Mouse (Mus musculus) MEL (cell line): ENCODE measurements around the gene Higd2a. TPM values are rescaled to one million over a fixed set of nuclear protein-coding genes. Genes with fewer than 3 reads are reported as not detected.

Source experiments
- DNase-seq: peaks from one replicate; pipeline ENCODE4 v3.0.0; 2011; ENCODE audit warnings: low read depth, low spot score
- H3K27ac ChIP-seq: 2 replicates; pipeline ENCODE4 v1.5.1; 2012; ENCODE audit warnings: low read depth, mild to moderate bottlenecking, control low read depth, low read length, moderate library complexity; ENCODE audit not compliant: control insufficient read depth
- H3K27me3 ChIP-seq, 2 experiments: fragments of 150-350 bp in 1 of 2; sonication (generic) in 1 of 2; 2 replicates each; pipeline ENCODE4 v1.6.1; 2012; ENCODE audit warnings: low read length in 2 of 2, mild to moderate bottlenecking in 2 of 2, improper control_type of control experiment in 1 of 2, moderate library complexity in 1 of 2; ENCODE audit not compliant: insufficient read depth in 2 of 2, control insufficient read depth in 1 of 2
- H3K36me3 ChIP-seq, 2 experiments: 2 replicates each; pipeline ENCODE4 v1.6.1; 2012 to 2014; ENCODE audit warnings: low read length in 2 of 2, improper control_type of control experiment in 1 of 2, inconsistent platforms in 1 of 2, mild to moderate bottlenecking in 1 of 2; ENCODE audit not compliant: insufficient read depth in 2 of 2, control insufficient read depth in 1 of 2
- H3K4me1 ChIP-seq, 2 experiments: fragments of 150-350 bp in 1 of 2; sonication (generic) in 1 of 2; 2 replicates each; pipeline ENCODE4 v1.6.1; 2012; ENCODE audit warnings: low read length in 2 of 2, improper control_type of control experiment in 1 of 2, mild to moderate bottlenecking in 1 of 2; ENCODE audit not compliant: insufficient read depth in 2 of 2, control insufficient read depth in 1 of 2
- H3K4me3 ChIP-seq, 2 experiments: fragments of 150-350 bp in 1 of 2; sonication (generic) in 1 of 2; 2 replicates each; pipeline ENCODE4 v1.5.1; 2012; ENCODE audit warnings: low read depth in 2 of 2, low read length in 2 of 2, mild to moderate bottlenecking in 2 of 2, moderate library complexity in 2 of 2, control low read depth in 1 of 2, improper control_type of control experiment in 1 of 2; ENCODE audit not compliant: control insufficient read depth in 1 of 2, insufficient read depth in 1 of 2
- H3K79me2 ChIP-seq: 2 replicates; pipeline ENCODE4 v1.6.1; 2012; ENCODE audit warnings: mild to moderate bottlenecking, low read length, moderate library complexity; ENCODE audit not compliant: control insufficient read depth, poor library complexity, insufficient read depth
- H3K9ac ChIP-seq: 2 replicates; pipeline ENCODE4 v1.6.1; 2012; ENCODE audit warnings: low read depth, mild to moderate bottlenecking, control low read depth, low read length, moderate library complexity; ENCODE audit not compliant: control insufficient read depth, poor library complexity, severe bottlenecking
- H3K9me3 ChIP-seq: fragments of 150-350 bp; sonication (generic); replicated peaks from 2 replicates; pipeline ENCODE4 v1.6.1; 2012; ENCODE audit warnings: mild to moderate bottlenecking, low read length, improper control_type of control experiment, moderate library complexity; ENCODE audit not compliant: insufficient read depth
- BHLHE40 ChIP-seq: IDR thresholded peaks from 2 replicates; pipeline ENCODE4 v1.6.1; 2012; ENCODE audit warnings: low read depth, mild to moderate bottlenecking, inconsistent platforms, low read length, improper control_type of control experiment, borderline replicate concordance
- E2F4 ChIP-seq: IDR thresholded peaks from 2 replicates; pipeline ENCODE4 v1.6.1; 2011; ENCODE audit warnings: low read depth, low read length, improper control_type of control experiment, borderline replicate concordance
- EP300 ChIP-seq, 2 experiments: IDR thresholded peaks; 2 replicates each; pipeline ENCODE4 v1.6.1; 2011; ENCODE audit warnings: improper control_type of control experiment in 2 of 2, low read length in 2 of 2, low read depth in 1 of 2, mild to moderate bottlenecking in 1 of 2
- ETS1 ChIP-seq: IDR thresholded peaks from 2 replicates; pipeline ENCODE4 v1.6.1; 2012; ENCODE audit warnings: low read depth, mild to moderate bottlenecking, inconsistent platforms, low read length, improper control_type of control experiment, moderate library complexity
- HCFC1 ChIP-seq: IDR thresholded peaks from 2 replicates; pipeline ENCODE4 v1.6.1; 2012; ENCODE audit warnings: low read depth, mild to moderate bottlenecking, inconsistent platforms, low read length, improper control_type of control experiment, moderate library complexity
- KAT2A ChIP-seq: conservative IDR thresholded peaks from 2 replicates; pipeline ENCODE4 v1.6.1; 2012; ENCODE audit warnings: low read depth, low read length, improper control_type of control experiment, inconsistent platforms
- MAX ChIP-seq: IDR thresholded peaks from 2 replicates; pipeline ENCODE4 v1.6.1; 2011; ENCODE audit warnings: low read length, improper control_type of control experiment
- NRF1 ChIP-seq: IDR thresholded peaks from 2 replicates; pipeline ENCODE4 v1.6.1; 2014; ENCODE audit warnings: low read depth, mild to moderate bottlenecking, inconsistent platforms, low read length, improper control_type of control experiment, moderate library complexity; ENCODE audit not compliant: poor library complexity, insufficient read depth, severe bottlenecking
- POLR2A ChIP-seq, 2 experiments: IDR thresholded peaks; 2 replicates each; pipeline ENCODE4 v1.6.1; 2011 to 2012; ENCODE audit warnings: low read length in 2 of 2, mild to moderate bottlenecking in 2 of 2, control low read depth in 1 of 2, improper control_type of control experiment in 1 of 2, low read depth in 1 of 2, moderate library complexity in 1 of 2; ENCODE audit not compliant: control insufficient read depth in 1 of 2, insufficient read depth in 1 of 2, poor library complexity in 1 of 2
- POLR2AphosphoS2 ChIP-seq: IDR thresholded peaks from 2 replicates; pipeline ENCODE4 v1.6.1; 2011; ENCODE audit warnings: low read length, improper control_type of control experiment
- SMC3 ChIP-seq: IDR thresholded peaks from 2 replicates; pipeline ENCODE4 v1.6.1; 2011; ENCODE audit warnings: low read depth, low read length, improper control_type of control experiment
- TBP ChIP-seq: IDR thresholded peaks from 2 replicates; pipeline ENCODE4 v1.8.0; 2011; ENCODE audit warnings: low read depth, low read length, improper control_type of control experiment
- USF2 ChIP-seq, 2 experiments: IDR thresholded peaks; 2 replicates each; pipeline ENCODE4 v1.6.1; 2011 to 2012; ENCODE audit warnings: improper control_type of control experiment in 2 of 2, low read length in 2 of 2, borderline replicate concordance in 1 of 2, inconsistent platforms in 1 of 2, low read depth in 1 of 2, mild to moderate bottlenecking in 1 of 2; ENCODE audit not compliant: insufficient read depth in 1 of 2
- ZKSCAN1 ChIP-seq: IDR thresholded peaks from 2 replicates; pipeline ENCODE4 v1.6.1; 2012; ENCODE audit warnings: low read depth, mild to moderate bottlenecking, inconsistent platforms, low read length, improper control_type of control experiment, moderate library complexity
- ZNF384 ChIP-seq: IDR thresholded peaks from 2 replicates; pipeline ENCODE4 v1.6.1; 2012; ENCODE audit warnings: low read depth, mild to moderate bottlenecking, inconsistent platforms, low read length, improper control_type of control experiment
- polyA plus RNA-seq, 2 experiments: library from polyadenylated mRNA; stranded (reverse) in 1 of 2; unstranded in 1 of 2; fragments of >175 nt in 1 of 2; fragments of >200 nt in 1 of 2; gene quantifications; 2 replicates each; pipeline versions ENCODE4 v1.2.1 to v1.2.4; 2012; ENCODE audit warnings: low replicate concordance in 2 of 2, low read depth in 1 of 2; ENCODE audit not compliant: insufficient read length in 2 of 2, insufficient read depth in 1 of 2, missing spikeins in 1 of 2
- total RNA-seq: library from RNA; depleted of rRNA; stranded (reverse); fragments of 300-350 nt; gene quantifications from 2 replicates; pipeline ENCODE4 v1.2.3, GENCODE M21; 2012

Gene Higd2a
- total and polyA plus RNA-seq, 3 experiments, result 54.0 to 131 TPM; not detected in 1

- no peak overlapping the region for H3K4me3 ChIP-seq
- H3K36me3 ChIP-seq, result no peaks in the 10 kb centered on the region
- no peak for TF ChIP-seq ETS1
- no peak for TF ChIP-seq HCFC1
- TF ChIP-seq POLR2A (IDR thresholded peaks at IDR 0.05; ENCODE audit: control insufficient read depth in 1 of 2, insufficient read depth in 1 of 2, low read depth in 1 of 2, low read length in 2 of 2, poor library complexity in 1 of 2), result no peak
- TF ChIP-seq MAX, result no peak
- no peak for TF ChIP-seq EP300 (IDR thresholded peaks at IDR 0.05; ENCODE audit: low read depth in 1 of 2, low read length in 2 of 2)
- TF ChIP-seq POLR2AphosphoS2, result no peak
- TF ChIP-seq SMC3, result no peak
- no peak for TF ChIP-seq NRF1
- TF ChIP-seq BHLHE40, result no peak
- no peak for TF ChIP-seq E2F4
- no peak for TF ChIP-seq KAT2A
- no peak for TF ChIP-seq ZKSCAN1
- TF ChIP-seq USF2 (IDR thresholded peaks at IDR 0.05; ENCODE audit: borderline replicate concordance in 1 of 2, insufficient read depth in 1 of 2, low read depth in 1 of 2, low read length in 2 of 2), result no peak
- TF ChIP-seq ZNF384, result no peak
- no peaks in the 10 kb centered on the region for H3K27me3 ChIP-seq
- no peak overlapping the region for H3K9ac ChIP-seq
- peaks cover 0 to 5% of the 10 kb centered on the region in 2 experiments; a peak in 2 of 4 replicates for H3K4me1 ChIP-seq
- peaks cover 3% of the 10 kb centered on the region; the same call in 1 of the 2 replicates for H3K79me2 ChIP-seq
- H3K27ac ChIP-seq, result no peak overlapping the region
- DNase-seq, result no peak
- H3K9me3 ChIP-seq, result no peaks in the 10 kb centered on the region
Measured at GRCm38 (mm10) chr13:54608002-54608401, 18.0 kb downstream of the Higd2a start.

GRCm38 (mm10) chr13:54608666-54609065 lies 18.7 kb downstream of the Higd2a start:
- Histone ChIP-seq H3K27ac (no peak overlapping the region), H3K9me3 (no peaks in the 10 kb centered on the region), H3K4me3 (no peak overlapping the region), H3K9ac (no peak overlapping the region), H3K36me3 (no peaks in the 10 kb centered on the region), H3K79me2 (peaks cover 3% of the 10 kb centered on the region; the same call in 1 of the 2 replicates), H3K4me1 (peaks cover 0 to 5% of the 10 kb centered on the region in 2 experiments; a peak in 2 of 4 replicates), H3K27me3 (no peaks in the 10 kb centered on the region)
- DNase-seq, result no peak
- TF ChIP-seq E2F4, result no peak
- no peak for TF ChIP-seq TBP
- TF ChIP-seq, all 39 proteins: peak for 0
